Mouse (Mus musculus): Measurements from ENCODE around the gene Wwp2.
"Not testable (repeated sequence)": the region's sequence is repeated elsewhere in the genome, so short reads cannot be mapped to it uniquely, and the experiment has no call there.

The Wwp2 gene

GRCm38 (mm10) chr8:107473369-107473768 is 37.2 kb downstream of the Wwp2 start:
- DNase-seq (ENCODE audit: low read depth, low spot score): no peak

- no peak for DNase-seq (ENCODE audit: low read depth, low spot score)
These were observed 39.4 kb downstream of the Wwp2 start for GRCm38 (mm10) chr8:107475613-107476012.

- DNase-seq (ENCODE audit: low read depth, low spot score): not testable (repeated sequence)
These were observed 40.6 kb downstream of the Wwp2 start for GRCm38 (mm10) chr8:107476786-107477185.

DNA sequence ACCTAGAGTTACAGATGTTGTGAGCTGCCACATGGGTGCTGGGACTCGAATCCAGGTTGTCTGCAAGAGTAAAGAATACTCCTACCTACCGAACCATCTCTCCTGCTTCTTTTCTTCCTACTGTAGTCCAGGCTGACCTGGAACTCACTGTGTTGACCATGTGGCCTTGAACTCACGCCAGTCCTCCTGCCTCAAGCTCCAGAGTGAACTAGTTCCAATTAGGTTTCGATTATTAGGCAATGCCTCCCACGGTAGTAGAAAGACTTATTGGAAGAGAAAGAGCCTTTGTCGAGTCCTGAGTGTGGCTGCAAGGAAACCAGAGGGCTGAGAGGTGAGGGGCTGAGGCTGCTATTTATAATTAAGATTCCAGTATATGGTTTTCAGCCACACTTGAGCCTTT is 42.6 kb downstream of the Wwp2 start:
- no peak for DNase-seq (ENCODE audit: low read depth, low spot score)

- DNase-seq (ENCODE audit: low read depth, low spot score): no peak
These were observed 44.3 kb downstream of the Wwp2 start for GRCm38 (mm10) chr8:107480436-107480835.

GRCm38 (mm10) chr8:107483250-107483649 is 47.1 kb downstream of the Wwp2 start:
- no peak for DNase-seq (ENCODE audit: low read depth, low spot score)

- no peak for DNase-seq (ENCODE audit: low read depth, low spot score)
These were observed 48.8 kb downstream of the Wwp2 start for GRCm38 (mm10) chr8:107484956-107485355.

GRCm38 (mm10) chr8:107488551-107488950 is 52.4 kb downstream of the Wwp2 start:
- DNase-seq (ENCODE audit: low read depth, low spot score): no peak

- DNase-seq (ENCODE audit: low read depth, low spot score): no peak
These were observed 52.9 kb downstream of the Wwp2 start for GRCm38 (mm10) chr8:107489086-107489485.

GRCm38 (mm10) chr8:107489921-107490320 is 53.8 kb downstream of the Wwp2 start:
- no peak for DNase-seq (ENCODE audit: low read depth, low spot score)

DNA sequence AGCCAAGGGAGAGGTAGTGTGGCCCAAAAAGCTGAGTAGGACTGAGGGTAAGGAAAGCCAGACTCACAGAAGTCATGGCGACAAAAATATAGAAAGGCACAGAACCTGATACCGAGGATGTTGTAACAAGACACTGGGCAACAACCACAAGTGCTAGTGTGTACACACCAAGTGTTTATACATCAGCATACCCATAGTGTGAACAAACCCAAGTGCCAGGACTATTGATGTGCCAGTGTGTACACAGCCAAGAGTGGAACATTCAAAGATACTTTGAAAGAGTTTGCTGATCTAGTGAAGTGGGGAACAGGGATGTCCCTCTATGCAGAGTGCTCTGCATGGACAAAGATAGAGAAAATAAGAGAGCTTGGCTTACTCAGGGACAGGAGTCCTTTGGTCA is 54.5 kb downstream of the Wwp2 start:
- no peak for DNase-seq (ENCODE audit: low read depth, low spot score)

GRCm38 (mm10) chr8:107491212-107491611 is 55.0 kb downstream of the Wwp2 start:
- no peak for DNase-seq (ENCODE audit: low read depth, low spot score)

DNA sequence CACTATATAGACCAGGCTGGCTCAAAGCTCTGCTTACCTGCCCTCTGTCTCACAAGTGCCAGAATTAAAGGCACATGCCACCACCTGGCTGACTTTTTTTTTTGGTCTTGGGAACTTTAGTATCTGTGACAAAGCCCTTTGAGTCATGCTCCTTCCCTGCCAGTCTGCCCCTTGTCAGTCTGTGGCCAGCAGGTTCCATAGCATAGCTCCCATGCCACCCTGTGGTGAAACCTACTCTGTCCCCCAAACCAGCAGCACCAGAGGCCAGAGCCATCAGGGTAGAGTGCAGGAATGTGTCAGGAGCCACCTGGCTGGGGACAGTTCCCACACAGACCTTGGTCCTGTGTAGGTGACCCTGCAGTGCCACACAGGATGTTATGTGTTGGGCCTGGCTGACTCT is 55.7 kb downstream of the Wwp2 start:
- DNase-seq (ENCODE audit: low read depth, low spot score): no peak

- no peak for DNase-seq (ENCODE audit: low read depth, low spot score)
These were observed 56.6 kb downstream of the Wwp2 start for GRCm38 (mm10) chr8:107492802-107493201.

GRCm38 (mm10) chr8:107495425-107495824 is 59.3 kb downstream of the Wwp2 start:
- no peak for DNase-seq (ENCODE audit: low read depth, low spot score)

- DNase-seq (ENCODE audit: low read depth, low spot score): no peak
These were observed 61.5 kb downstream of the Wwp2 start for GRCm38 (mm10) chr8:107497708-107498107.

DNA sequence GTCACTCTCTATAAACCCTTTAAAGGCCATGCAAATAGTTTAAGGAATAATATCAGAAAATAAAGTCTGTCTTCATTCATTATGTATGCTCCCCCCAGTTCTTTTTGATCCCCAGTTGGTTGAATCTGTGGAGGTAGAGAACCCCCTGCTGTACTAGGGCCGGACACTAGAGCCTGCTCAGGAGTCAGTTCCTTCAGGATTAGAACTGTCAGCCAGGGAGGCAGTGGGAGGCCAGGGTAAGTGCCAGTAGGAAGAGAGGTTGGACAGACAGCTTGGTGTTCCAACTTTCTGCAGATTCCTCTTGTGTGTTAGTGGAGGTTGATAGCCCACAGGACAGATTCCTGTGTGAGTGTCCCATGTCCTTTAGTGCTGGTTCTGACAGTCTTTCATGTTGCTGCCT is 62.2 kb downstream of the Wwp2 start:
- DNase-seq (ENCODE audit: low read depth, low spot score): no peak

DNA sequence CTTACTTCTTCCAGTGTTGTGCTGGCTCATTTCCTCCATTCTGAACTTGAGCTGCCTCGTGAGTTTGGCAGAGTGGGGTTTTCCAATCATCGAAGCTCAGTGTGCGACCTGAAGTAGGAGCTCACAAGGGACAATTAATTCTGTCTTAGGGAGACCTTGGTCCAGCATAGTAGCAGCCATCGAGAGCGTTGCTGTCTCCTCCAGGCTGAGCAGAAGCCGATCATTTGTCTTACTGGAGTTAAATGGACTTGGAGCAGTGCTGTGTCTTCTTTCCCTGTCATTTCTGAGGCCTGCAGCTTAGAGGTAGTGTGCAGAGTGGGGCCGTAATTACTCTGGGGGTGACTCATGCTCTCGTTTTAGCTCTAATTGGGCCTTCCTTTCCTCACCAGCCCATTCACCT is 62.6 kb downstream of the Wwp2 start:
- DNase-seq (ENCODE audit: low read depth, low spot score): no peak

GRCm38 (mm10) chr8:107499519-107499918 is 63.4 kb downstream of the Wwp2 start:
- no peak for DNase-seq (ENCODE audit: low read depth, low spot score)

DNA sequence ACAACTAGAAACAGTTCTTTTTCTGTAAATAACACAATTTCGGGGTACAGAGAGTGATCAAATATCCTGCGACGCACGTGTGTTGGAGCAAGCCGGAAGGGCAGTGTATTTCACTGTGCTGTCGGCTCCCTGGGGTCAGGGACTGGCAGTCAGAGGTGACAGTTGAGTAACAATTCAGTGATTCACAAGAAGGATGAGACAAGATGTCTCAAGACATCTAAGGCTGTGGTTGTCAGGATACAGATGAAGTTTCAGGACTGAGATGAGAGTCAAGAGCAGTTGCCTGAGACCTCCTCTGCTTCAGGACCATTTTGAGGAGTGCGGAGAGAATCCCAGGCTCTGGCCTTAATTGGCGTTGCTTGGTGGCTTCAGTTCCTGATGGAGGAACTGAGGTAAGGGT is 66.2 kb downstream of the Wwp2 start:
- DNase-seq (ENCODE audit: low read depth, low spot score): no peak

GRCm38 (mm10) chr8:107502922-107503321 is 66.8 kb downstream of the Wwp2 start:
- DNase-seq (ENCODE audit: low read depth, low spot score): no peak

DNA sequence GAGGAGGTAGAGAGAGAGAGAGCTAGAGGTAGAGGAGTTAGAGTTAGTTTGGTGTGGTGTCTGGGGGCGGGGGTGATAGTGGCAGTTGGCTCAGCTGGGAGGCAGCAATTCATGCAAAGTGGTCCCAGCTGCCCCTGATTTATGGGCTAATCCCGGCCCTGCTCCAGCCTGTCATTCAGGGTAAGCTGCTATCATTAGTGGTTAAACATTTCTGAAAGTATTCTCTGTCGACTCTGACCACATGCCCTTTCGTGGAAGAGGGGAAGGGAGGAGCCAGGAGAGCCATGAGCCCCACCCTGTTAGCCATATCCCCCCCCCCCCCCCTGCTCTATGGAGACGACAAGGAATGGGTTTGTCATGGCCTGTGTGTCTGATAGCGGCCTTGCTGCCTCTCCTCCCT is 67.2 kb downstream of the Wwp2 start:
- DNase-seq (ENCODE audit: low read depth, low spot score): no peak

DNA sequence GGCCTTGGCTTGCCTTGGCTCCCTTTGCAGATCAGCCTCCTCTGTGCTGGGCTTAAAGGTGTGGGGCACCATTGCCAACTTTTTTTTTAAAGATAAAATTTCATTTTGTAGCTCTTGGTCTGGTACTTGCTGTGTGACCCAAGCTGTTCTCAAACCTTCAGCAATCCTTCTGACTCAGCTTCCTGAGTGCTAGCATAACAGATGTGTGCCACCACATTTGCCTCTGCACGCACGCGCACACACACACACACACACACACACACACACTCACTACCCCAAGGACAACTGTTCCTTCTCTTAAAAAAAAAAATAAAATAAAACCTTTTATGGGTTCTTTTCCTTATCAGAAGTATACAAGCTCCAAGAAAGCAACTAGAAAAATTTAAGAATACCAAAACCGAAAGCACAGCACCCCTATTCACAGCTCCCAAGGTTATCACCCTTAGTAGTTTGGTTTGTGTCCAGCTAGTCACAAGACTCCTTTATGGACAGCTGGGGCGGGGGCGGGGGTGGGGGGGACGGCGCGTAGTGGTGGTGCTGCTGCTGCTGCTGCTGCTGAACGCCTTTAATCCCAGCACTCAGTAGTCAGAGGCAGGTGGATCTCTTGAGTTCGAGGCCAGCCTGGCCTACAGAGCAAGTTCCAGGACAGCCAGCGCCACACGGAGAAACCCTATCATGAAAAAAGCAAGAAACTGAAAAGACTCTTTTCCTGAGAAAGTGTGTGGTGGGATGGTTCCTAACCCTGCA is 68.2 kb downstream of the Wwp2 start:
- DNase-seq (ENCODE audit: low read depth, low spot score): no peak

- DNase-seq (ENCODE audit: low read depth, low spot score): no peak
These were observed 69.1 kb downstream of the Wwp2 start for GRCm38 (mm10) chr8:107505271-107505670.

Measured in embryo, embryonic 11.5 days (tissue).